Mouse (Mus musculus): ENCODE data around the gene Gpr4. TPM values are rescaled to one million over a fixed set of nuclear protein-coding genes. Genes with fewer than 3 reads are reported as not detected.

The Gpr4 gene
- total RNA-seq, 1 experiment from 2014 or later = not detected

DNA sequence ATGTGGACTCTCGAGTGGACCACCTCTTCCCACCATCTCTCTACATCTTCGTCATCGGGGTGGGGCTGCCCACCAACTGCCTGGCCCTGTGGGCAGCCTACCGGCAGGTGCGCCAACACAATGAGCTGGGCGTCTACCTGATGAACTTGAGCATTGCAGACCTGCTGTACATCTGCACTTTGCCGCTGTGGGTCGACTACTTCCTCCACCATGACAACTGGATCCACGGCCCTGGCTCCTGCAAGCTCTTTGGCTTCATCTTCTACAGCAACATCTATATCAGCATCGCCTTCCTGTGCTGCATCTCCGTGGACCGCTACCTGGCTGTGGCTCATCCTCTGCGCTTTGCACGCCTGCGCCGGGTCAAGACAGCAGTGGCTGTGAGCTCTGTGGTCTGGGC is 9.9 kb downstream of the Gpr4 start:
- peak; percentile 3; the same call in 1 of the 2 replicates for ATAC-seq (ENCODE audit: extremely low read depth, insufficient number of reproducible peaks, low FRiP score, poor library complexity, severe bottlenecking)

DNA sequence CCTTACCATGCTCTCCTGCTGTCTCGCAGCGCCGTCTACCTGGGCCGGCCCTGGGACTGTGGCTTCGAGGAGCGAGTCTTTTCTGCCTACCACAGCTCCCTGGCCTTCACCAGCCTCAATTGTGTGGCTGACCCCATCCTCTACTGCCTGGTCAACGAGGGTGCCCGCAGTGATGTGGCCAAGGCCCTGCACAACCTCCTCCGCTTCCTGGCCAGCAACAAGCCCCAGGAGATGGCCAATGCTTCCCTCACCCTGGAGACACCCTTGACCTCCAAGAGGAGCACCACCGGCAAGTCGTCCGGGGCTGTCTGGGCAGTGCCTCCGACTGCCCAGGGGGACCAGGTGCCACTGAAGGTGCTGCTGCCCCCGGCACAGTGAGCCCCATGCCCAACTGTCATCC is 10.5 kb downstream of the Gpr4 start:
- ATAC-seq (ENCODE audit: extremely low read depth, insufficient number of reproducible peaks, low FRiP score, poor library complexity, severe bottlenecking) = no peak

DNA sequence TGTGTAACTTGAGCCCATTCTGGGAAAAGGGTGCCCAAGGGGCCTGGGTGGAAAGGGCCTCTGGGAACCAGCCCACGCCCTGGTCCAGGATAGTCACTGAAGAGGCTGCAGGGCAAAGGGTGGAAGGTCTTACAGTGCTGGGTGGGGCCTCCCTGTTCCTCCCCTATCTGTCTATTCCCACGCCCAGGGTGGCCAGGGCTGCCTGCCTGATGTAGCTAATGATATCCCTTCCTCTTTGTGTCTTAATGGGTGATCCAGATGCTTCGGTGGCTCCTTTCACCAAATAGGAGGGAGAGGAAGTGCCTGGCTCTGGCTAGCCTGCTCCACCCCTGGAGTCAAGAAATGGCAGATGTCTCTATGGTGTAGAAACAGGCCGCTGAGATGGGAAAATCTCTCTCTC is 12.6 kb downstream of the Gpr4 start:
- ATAC-seq (ENCODE audit: extremely low read depth, insufficient number of reproducible peaks, low FRiP score, poor library complexity, severe bottlenecking) = no peak

- no peak for ATAC-seq (ENCODE audit: extremely low read depth, insufficient number of reproducible peaks, low FRiP score, poor library complexity, severe bottlenecking)
Observed at GRCm38 (mm10) chr7:19226817-19227797, 14.8 kb downstream of the Gpr4 start.

- ATAC-seq (ENCODE audit: extremely low read depth, insufficient number of reproducible peaks, low FRiP score, poor library complexity, severe bottlenecking) = peak; percentile 81
Observed at GRCm38 (mm10) chr7:19227883-19228792, 15.8 kb downstream of the Gpr4 start, which contains the start of gene Opa3. Opa3 (plus strand) TSS chr7:19228334.

DNA sequence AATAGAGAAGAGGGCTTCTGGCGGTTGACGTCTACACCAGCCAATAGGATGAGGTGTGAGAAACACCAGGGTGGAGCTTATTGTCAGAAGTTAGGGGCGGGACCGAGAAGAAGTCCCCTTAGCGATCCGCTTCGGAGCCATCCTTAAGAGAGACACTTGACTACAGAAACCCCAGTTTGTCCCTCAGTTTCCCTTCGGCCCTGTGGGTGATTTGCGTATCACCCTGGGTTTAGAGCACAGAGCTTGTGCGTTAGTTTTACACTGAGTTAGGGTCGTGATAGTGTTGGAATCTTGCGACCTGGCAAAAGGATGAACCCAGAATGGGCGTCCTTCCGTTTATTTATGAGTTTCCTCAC is 16.4 kb downstream of the Gpr4 start:
- no peak for ATAC-seq (ENCODE audit: extremely low read depth, insufficient number of reproducible peaks, low FRiP score, poor library complexity, severe bottlenecking)

DNA sequence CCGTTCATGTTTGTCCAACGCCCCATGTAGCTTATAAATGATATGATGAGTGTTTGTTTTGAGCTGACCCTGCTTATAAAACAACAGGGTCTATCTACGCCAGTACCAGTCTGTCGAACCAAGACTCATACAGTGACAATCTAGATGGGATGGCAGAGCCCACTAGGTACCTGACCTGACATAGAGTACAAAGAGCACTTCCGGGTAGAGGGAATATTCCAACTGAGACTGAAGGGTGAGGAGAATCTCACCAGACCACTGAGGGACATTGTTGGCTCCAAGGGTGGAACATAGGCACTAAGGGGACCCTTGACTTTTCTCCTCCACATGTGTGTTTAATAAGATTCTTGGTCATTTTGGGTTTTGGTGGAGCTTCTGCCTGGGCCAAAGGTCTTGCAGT is 17.1 kb downstream of the Gpr4 start:
- no peak for ATAC-seq (ENCODE audit: extremely low read depth, insufficient number of reproducible peaks, low FRiP score, poor library complexity, severe bottlenecking)

DNA sequence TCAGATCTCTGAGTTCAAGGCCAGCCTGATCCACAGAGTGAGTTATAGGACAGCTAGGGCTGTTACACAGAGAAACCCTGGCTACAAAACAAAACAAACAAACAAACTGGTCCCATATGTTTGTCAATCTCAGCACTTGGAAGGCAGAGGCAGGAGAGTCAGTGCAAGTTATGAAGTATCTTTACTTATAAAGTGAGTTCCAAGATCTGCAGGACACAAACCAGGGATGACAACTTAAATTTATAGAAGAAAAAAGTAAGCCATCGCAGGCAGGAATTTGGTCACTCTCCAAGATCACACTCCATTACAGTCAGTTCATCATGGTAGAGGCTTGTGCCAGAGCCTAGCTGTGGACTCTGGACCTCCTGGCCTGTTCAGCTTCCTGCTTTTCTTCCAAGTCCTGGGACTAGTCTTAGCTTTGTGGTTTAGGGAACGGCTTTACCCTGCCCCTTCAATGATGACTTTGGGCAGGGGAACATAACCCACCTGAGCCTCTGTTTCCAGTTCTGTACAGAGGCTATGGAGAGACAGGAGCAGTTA is 17.8 kb downstream of the Gpr4 start:
- no peak for ATAC-seq (ENCODE audit: extremely low read depth, insufficient number of reproducible peaks, low FRiP score, poor library complexity, severe bottlenecking)

GRCm38 (mm10) chr7:19230899-19231298 is 18.6 kb downstream of the Gpr4 start:
- no peak for ATAC-seq (ENCODE audit: extremely low read depth, insufficient number of reproducible peaks, low FRiP score, poor library complexity, severe bottlenecking)

DNA sequence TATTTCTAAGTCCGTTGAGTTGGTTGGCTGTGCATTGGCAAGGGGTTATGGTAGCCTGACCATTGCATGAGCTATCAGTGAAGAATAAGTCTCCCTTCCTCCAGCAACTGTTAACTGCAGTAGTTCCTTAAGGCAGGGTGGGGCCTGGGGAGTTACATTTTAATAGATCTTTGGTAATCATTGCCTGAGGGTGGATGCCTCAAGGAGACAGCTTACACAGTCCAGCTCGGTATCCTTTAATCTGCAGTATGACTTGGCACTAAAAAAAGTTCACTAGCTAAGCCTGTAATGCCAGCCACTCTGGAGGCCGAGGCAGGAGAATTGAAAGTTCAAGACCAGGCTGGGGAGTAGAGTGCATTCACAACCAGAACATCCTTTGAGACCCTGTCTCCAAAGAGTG is 19.5 kb downstream of the Gpr4 start:
- ATAC-seq (ENCODE audit: extremely low read depth, insufficient number of reproducible peaks, low FRiP score, poor library complexity, severe bottlenecking) = no peak

- ATAC-seq (ENCODE audit: extremely low read depth, insufficient number of reproducible peaks, low FRiP score, poor library complexity, severe bottlenecking) = no peak
Observed at GRCm38 (mm10) chr7:19234652-19235051, 22.3 kb downstream of the Gpr4 start.

GRCm38 (mm10) chr7:19235092-19235671 is 22.8 kb downstream of the Gpr4 start:
- no peak for ATAC-seq (ENCODE audit: extremely low read depth, insufficient number of reproducible peaks, low FRiP score, poor library complexity, severe bottlenecking)

DNA sequence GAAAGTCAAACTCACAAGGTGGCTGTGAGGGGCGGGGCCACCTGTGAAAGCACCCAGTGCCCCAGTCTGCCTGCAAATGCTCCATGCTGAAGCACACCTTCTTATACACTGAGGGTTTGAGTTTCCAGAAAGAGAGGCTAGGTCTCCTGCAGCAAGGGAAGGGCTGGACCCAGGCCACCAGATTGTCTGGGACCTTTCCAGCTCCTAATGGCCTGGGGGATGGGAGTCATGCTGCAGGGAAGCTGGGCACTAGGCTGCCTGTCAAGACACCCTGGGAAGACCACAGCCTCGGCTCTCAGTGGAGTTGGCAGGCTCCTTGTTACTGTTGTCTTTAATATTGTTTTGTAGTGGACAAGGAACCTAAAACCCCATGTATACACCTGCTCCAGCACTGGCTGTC is 24.1 kb downstream of the Gpr4 start:
- ATAC-seq (ENCODE audit: extremely low read depth, insufficient number of reproducible peaks, low FRiP score, poor library complexity, severe bottlenecking) = no peak

DNA sequence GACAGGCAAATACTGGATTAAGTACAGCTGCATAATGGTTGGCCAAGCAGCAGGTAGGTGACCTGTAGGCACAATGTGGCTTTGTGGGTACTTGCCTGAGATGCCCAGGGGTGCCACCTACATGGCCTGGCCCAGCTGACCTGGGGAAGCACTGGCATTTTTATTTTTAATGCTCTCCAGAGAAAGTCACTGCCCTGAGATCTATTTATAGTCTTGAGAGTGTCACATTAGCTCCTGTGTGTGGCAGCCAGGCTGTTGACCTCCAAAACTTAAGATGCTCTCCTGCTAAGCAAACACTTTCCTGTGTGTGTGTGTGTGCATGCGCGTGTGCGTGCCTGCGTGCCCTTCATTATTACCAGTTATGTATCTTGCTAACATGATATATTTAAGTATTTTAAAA is 26.0 kb downstream of the Gpr4 start:
- ATAC-seq (ENCODE audit: extremely low read depth, insufficient number of reproducible peaks, low FRiP score, poor library complexity, severe bottlenecking) = no peak

- ATAC-seq (ENCODE audit: extremely low read depth, insufficient number of reproducible peaks, low FRiP score, poor library complexity, severe bottlenecking) = peak; percentile 93
Observed at GRCm38 (mm10) chr7:19239423-19239822, 27.1 kb downstream of the Gpr4 start.

DNA sequence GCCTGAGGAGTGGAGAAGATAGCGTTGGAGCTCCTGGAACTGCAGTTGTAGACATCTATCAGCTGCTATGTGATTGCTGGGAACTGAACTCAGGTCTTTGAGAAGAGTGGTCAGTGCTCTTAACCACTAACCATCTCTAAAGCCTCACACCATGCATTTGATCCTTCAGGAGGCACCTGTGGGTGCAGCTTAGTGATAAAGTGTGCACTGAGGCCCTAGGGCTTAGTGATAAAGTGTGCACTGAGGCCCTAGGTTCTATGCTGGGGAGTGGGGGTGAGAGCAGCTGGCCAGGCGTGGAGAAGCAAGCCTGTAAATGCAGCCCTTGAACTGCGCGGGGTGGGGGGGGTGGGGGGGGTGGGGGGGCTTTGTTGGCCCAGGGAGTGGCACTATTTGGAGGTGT is 27.6 kb downstream of the Gpr4 start:
- ATAC-seq (ENCODE audit: extremely low read depth, insufficient number of reproducible peaks, low FRiP score, poor library complexity, severe bottlenecking) = no peak

GRCm38 (mm10) chr7:19240905-19241463 is 28.6 kb downstream of the Gpr4 start:
- ATAC-seq (ENCODE audit: extremely low read depth, insufficient number of reproducible peaks, low FRiP score, poor library complexity, severe bottlenecking) = no peak

DNA sequence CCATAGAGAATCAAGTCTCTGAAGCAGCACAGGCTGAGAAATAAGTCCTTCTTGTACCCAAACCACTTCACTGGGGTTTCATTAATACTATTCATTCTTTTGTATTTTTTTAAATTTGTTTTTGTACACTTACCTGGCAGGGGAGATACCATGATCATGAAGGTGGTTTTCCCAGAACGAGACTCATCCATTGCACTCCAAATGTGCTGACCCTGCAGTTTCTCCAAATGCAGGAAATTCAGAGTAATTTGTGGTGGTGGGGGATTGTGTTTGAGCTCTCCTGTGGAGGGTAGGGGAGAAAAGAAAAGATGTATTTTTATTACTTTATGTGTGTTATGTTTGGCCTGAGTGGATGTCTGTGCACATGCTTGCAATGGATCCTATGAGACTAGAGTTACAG is 29.7 kb downstream of the Gpr4 start:
- no peak for ATAC-seq (ENCODE audit: extremely low read depth, insufficient number of reproducible peaks, low FRiP score, poor library complexity, severe bottlenecking)

- ATAC-seq (ENCODE audit: extremely low read depth, insufficient number of reproducible peaks, low FRiP score, poor library complexity, severe bottlenecking) = no peak
Observed at GRCm38 (mm10) chr7:19243858-19244257, 31.5 kb downstream of the Gpr4 start.

Measured in neutrophil, adult 5-6 weeks (primary cell).